8 mouse cellular contexts compared by ENCODE assay signal in genomic region chr13:55634639-55635127, GRCm38 (mm10). TPM values are rescaled to one million over a fixed set of nuclear protein-coding genes. Genes with fewer than 3 reads are reported as not detected.
A peak's percentile ranks its signal among the peaks of the same experiment; 100 is the strongest.
DNase-seq lines count a peak whose midpoint lies in the region; ATAC-seq and TF ChIP-seq lines count a peak whose summit lies in the region.

TSS of gene Ddx46 (plus strand) at chr13:55635027.

- H3K4me3 ChIP-seq in brown adipose tissue, adult 24 weeks (ENCODE audit: insufficient read depth, low read depth, low read length) = peak within 1 kb of the TSS; percentile 81
- peak within 1 kb of the TSS; percentile 87 for H3K4me3 ChIP-seq in heart, embryonic 13.5 days
- peak within 1 kb of the TSS; percentile 84 to 98 for H3K4me3 ChIP-seq in liver, embryonic 14.5 days (ENCODE audit: insufficient read depth in 1 of 2, low read depth in 2 of 2, low read length in 2 of 2)
- H3K4me3 ChIP-seq in neural tube, embryonic 11.5 days (ENCODE audit: low read depth, low read length) = peak within 1 kb of the TSS; percentile 90
- H3K4me3 ChIP-seq in stomach, postnatal 0 days (ENCODE audit: low read depth, low read length) = peak within 1 kb of the TSS; percentile 93

- peak within 1 kb of the TSS; percentile 95 for H3K9ac ChIP-seq in heart, embryonic 13.5 days
- H3K9ac ChIP-seq in liver, embryonic 14.5 days (replicated peaks) = peak within 1 kb of the TSS; percentile 88
- peak within 1 kb of the TSS; percentile 91 for H3K9ac ChIP-seq in neural tube, embryonic 11.5 days (ENCODE audit: low read length)
- peak within 1 kb of the TSS; percentile 92 for H3K9ac ChIP-seq in stomach, postnatal 0 days (ENCODE audit: low read length)

- WGBS in heart, embryonic 13.5 days = 7% methylated on average over 28 of the region's 30 CpGs
- 5% methylated on average over 30 of the region's 30 CpGs for WGBS in liver, embryonic 14.5 days (ENCODE audit: insufficient replicate concordance)
- WGBS in neural tube, embryonic 11.5 days = 7% methylated on average over 30 of the region's 30 CpGs
- 6% methylated on average over 21 of the region's 30 CpGs for WGBS in stomach, postnatal 0 days

- H3K9me3 ChIP-seq in heart, embryonic 13.5 days = no peaks in the 10 kb centered on the region
- no peaks in the 10 kb centered on the region for H3K9me3 ChIP-seq in liver, embryonic 14.5 days (ENCODE audit: control insufficient read depth, low read length)
- H3K9me3 ChIP-seq in neural tube, embryonic 11.5 days (ENCODE audit: control insufficient read depth, low read length) = no peaks in the 10 kb centered on the region
- H3K9me3 ChIP-seq in stomach, postnatal 0 days (ENCODE audit: control insufficient read depth, low read length) = no peaks in the 10 kb centered on the region

- peaks cover 2% of the 10 kb centered on the region; the same call in 1 of the 2 replicates for H3K4me1 ChIP-seq in brown adipose tissue, adult 24 weeks (ENCODE audit: control insufficient read depth, insufficient read depth, insufficient read length, low read length)
- H3K4me1 ChIP-seq in heart, embryonic 13.5 days = peaks cover 22% of the 10 kb centered on the region
- peaks cover 0 to 4% of the 10 kb centered on the region in 2 experiments; a peak in 3 of 4 replicates for H3K4me1 ChIP-seq in liver, embryonic 14.5 days (replicated peaks; ENCODE audit: control insufficient read depth in 2 of 2, insufficient read depth in 2 of 2, low read length in 1 of 2)
- H3K4me1 ChIP-seq in neural tube, embryonic 11.5 days (ENCODE audit: control insufficient read depth, insufficient read depth, low read length) = peaks cover 4% of the 10 kb centered on the region; the same call in 1 of the 2 replicates
- no peaks in the 10 kb centered on the region for H3K4me1 ChIP-seq in stomach, postnatal 0 days (replicated peaks; ENCODE audit: control insufficient read depth, insufficient read depth)

- H3K27ac ChIP-seq in brown adipose tissue, adult 24 weeks (replicated peaks; ENCODE audit: low read depth, low read length) = peak within 1 kb of the TSS; percentile 53; the same call in 1 of the 2 replicates
- 0 out of 2 replicates have a peak within 1 kb of the TSS, but pooled peaks have one; percentile 25 for H3K27ac ChIP-seq in heart, embryonic 13.5 days (replicated peaks)
- H3K27ac ChIP-seq in liver, embryonic 14.5 days = no peak within 1 kb of the TSS
- H3K27ac ChIP-seq in neural tube, embryonic 11.5 days (ENCODE audit: low read depth, low read length) = no peak within 1 kb of the TSS
- H3K27ac ChIP-seq in stomach, postnatal 0 days (replicated peaks) = peak within 1 kb of the TSS; percentile 61; the same call in 1 of the 2 replicates

- TF ChIP-seq CTCF in liver, embryonic 14.5 days (IDR thresholded peaks at IDR 0.05; ENCODE audit: low read depth) = peak; percentile 95
- TF ChIP-seq CTCF in stomach, postnatal 0 days (IDR thresholded peaks at IDR 0.05; ENCODE audit: low read depth) = peak; percentile 93

- 0 out of 2 replicates have a peak, but pooled peaks have one; percentile 62 for ATAC-seq in heart, embryonic 13.5 days (ENCODE audit: extremely low read depth, insufficient number of reproducible peaks, low FRiP score, low TSS enrichment)
- peak; percentile 86 for ATAC-seq in liver, embryonic 14.5 days (ENCODE audit: insufficient read depth)
- peak; percentile 84 for ATAC-seq in neural tube, embryonic 11.5 days (ENCODE audit: insufficient read depth, low FRiP score, low TSS enrichment)
- ATAC-seq in stomach, postnatal 0 days (ENCODE audit: low FRiP score, low TSS enrichment) = peak; percentile 89

- no peaks in the 10 kb centered on the region for H3K27me3 ChIP-seq in heart, embryonic 13.5 days (replicated peaks)
- H3K27me3 ChIP-seq in liver, embryonic 14.5 days (ENCODE audit: control insufficient read depth, insufficient read depth, low read length) = no peaks in the 10 kb centered on the region
- no peaks in the 10 kb centered on the region for H3K27me3 ChIP-seq in neural tube, embryonic 11.5 days (ENCODE audit: control insufficient read depth, insufficient read depth, low read length)
- no peaks in the 10 kb centered on the region for H3K27me3 ChIP-seq in stomach, postnatal 0 days (ENCODE audit: control insufficient read depth, insufficient read depth, low read length)

- TF ChIP-seq EP300 in liver, embryonic 14.5 days (IDR thresholded peaks at IDR 0.05; ENCODE audit: low read depth) = peak; percentile 19; the same call in 1 of the 2 replicates
- TF ChIP-seq EP300 in stomach, postnatal 0 days (optimal IDR thresholded peaks at IDR 0.05) = no peak

- H3K4me2 ChIP-seq in heart, embryonic 13.5 days = peak within 1 kb of the TSS; percentile 94
- peak within 1 kb of the TSS; percentile 66 for H3K4me2 ChIP-seq in liver, embryonic 14.5 days (ENCODE audit: low read depth)
- H3K4me2 ChIP-seq in neural tube, embryonic 11.5 days (ENCODE audit: low read depth) = peak within 1 kb of the TSS; percentile 81
- H3K4me2 ChIP-seq in stomach, postnatal 0 days (replicated peaks; ENCODE audit: low read depth) = peak within 1 kb of the TSS; percentile 77

- DNase-seq in CD4-positive, CD25-positive, alpha-beta regulatory T cell, adult 2 months (ENCODE audit: low read depth, low spot score) = peak; percentile 95
- peak; percentile 23 for DNase-seq in fat pad, adult 2 months (ENCODE audit: extremely low read depth, low read depth, low spot score)
- DNase-seq in kidney, postnatal 14 days = peak; percentile 93
- DNase-seq in liver, embryonic 14.5 days (ENCODE audit: low read depth in 3 of 3, low spot score in 3 of 3) = peak; percentile 72 to 78 (median 78)
- peak; percentile 94 for DNase-seq in neural tube, embryonic 11.5 days (ENCODE audit: low spot score)
- DNase-seq in stomach, postnatal 0 days (ENCODE audit: low spot score) = peak; percentile 93

- H3K36me3 ChIP-seq in heart, embryonic 13.5 days = peaks cover 59% of the 10 kb centered on the region
- H3K36me3 ChIP-seq in liver, embryonic 14.5 days (replicated peaks; ENCODE audit: control insufficient read depth, insufficient read depth, low read depth) = peaks cover 18% of the 10 kb centered on the region
- peaks cover 1% of the 10 kb centered on the region; the same call in 1 of the 2 replicates for H3K36me3 ChIP-seq in neural tube, embryonic 11.5 days (ENCODE audit: control insufficient read depth, insufficient read depth, low read length)
- H3K36me3 ChIP-seq in stomach, postnatal 0 days (ENCODE audit: control insufficient read depth, insufficient read depth, low read length) = no peaks in the 10 kb centered on the region

RNA-seq across cellular contexts. Expression of gene Ddx46, which starts in this region (rescaled TPM):
- 16.4 and 21.2 TPM in 2 replicates for polyA plus RNA-seq in brown adipose tissue, adult 24 weeks (2012; ENCODE audit: insufficient read depth, insufficient read length, missing spikeins)
- polyA plus RNA-seq in heart, embryonic 13.5 days (2015; fragmentation: Nextera tagmentation; extraction: Ambion mirVana) = 18.7 and 18.8 TPM in 2 replicates
- polyA plus RNA-seq in liver, embryonic 14.5 days (2012; rRNA removed) = 9.8 and 19.3 TPM in 2 replicates
- 17.4 and 19.2 TPM in 2 replicates for polyA plus RNA-seq in liver, embryonic 14.5 days (2014; fragmentation: Nextera tagmentation; extraction: Ambion mirVana)
- 52.9 and 53.4 TPM in 2 replicates for polyA plus RNA-seq in neural tube, embryonic 11.5 days (2014; fragmentation: Nextera tagmentation; extraction: Ambion mirVana)
- polyA plus RNA-seq in stomach, postnatal 0 days (2015; fragmentation: Nextera tagmentation; extraction: Ambion mirVana) = 14.9 and 15.2 TPM in 2 replicates

Comparison
In these comparisons a context has a peak if more than half of its experiments do, and no peak if none do; other contexts are left out.
1. DNase-seq: peak in every context shown above with its lines; median percentile 95 in CD4-positive, CD25-positive, alpha-beta regulatory T cell, adult 2 months; 94 in neural tube, embryonic 11.5 days; 93 in kidney, postnatal 14 days; 93 in stomach, postnatal 0 days; 78 in liver, embryonic 14.5 days; 23 in fat pad, adult 2 months.
2. H3K27ac ChIP-seq: peak in brown adipose tissue, adult 24 weeks (single experiment), heart, embryonic 13.5 days (single experiment) and stomach, postnatal 0 days (single experiment); none in liver, embryonic 14.5 days (single experiment) and neural tube, embryonic 11.5 days (single experiment).
3. Peak in every context shown above with its lines, with median percentiles within 50 percentile points of each other: H3K4me3 ChIP-seq, ATAC-seq, H3K4me2 ChIP-seq and H3K9ac ChIP-seq.